Mouse (Mus musculus): ENCODE data around the gene Olfr279.
"Not testable (repeated sequence)": the region's sequence is repeated elsewhere in the genome, so short reads cannot be mapped to it uniquely, and the experiment has no call there.

Gene Olfr279

DNA sequence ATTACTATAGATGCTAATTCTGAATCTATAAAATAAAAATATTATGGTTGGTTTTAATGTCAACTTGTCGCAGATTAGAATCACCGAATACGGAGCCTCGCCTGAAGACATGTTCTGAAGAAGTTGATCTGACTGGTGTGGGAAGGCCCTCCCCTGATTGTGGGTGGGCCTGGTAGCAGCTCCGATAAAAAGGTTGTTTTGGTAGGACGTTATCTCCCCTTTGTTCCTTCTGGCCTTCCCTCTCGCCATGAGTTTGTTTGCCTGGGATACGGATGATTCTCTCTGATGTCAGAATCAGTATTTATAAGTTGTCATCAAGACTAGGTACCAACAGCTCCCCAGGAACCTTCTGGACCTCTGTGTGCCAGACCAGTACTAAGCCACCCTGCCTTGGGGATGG, 20.0 kb downstream of the Olfr279 start:
- no peak for DNase-seq

DNA sequence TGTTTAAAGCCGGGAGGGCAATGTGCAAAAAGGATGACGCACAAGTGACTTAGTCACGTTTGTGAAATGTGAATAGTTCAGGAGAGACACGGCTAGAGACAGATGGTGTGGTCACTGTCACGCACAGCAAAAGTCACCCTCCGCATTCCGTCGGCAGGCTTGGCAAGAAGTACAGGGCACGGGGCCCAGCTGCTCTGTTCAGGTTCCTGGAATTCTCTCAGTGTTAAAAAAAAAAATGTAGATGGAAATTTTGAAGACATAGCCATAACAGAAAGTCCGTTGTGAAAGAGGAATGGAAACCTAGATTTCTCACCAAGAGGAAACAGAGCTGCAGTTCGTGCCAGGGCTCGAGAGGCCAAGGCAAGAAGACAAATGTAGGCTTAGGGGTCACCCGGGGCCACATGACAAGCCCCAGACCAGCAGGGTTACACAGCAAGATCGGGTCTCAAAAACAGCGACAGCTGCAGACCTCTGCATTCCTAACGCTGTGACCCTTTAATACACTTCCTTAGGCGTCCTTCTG, 20.7 kb downstream of the Olfr279 start:
- no peak for DNase-seq

DNA sequence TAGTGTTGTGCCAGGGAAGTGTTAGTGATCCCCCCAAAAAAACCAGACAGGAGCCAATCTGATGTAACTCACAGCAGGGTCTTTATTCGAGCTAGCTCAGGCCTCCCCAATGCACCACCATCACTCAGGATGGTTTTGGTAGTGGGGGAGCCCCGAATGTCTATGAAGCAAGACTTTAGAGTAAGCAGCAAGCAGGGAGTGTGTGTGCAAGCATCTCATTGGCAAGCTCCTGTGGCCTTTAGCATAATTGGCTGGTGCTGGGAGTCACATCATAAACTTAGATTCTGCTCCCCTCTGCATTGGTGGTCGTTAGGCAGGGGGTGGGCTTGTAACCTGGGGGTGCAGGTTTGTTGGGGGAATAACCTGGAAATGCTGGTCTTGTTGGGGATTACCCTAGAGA, 21.5 kb downstream of the Olfr279 start:
- DNase-seq = not testable (repeated sequence)

DNA sequence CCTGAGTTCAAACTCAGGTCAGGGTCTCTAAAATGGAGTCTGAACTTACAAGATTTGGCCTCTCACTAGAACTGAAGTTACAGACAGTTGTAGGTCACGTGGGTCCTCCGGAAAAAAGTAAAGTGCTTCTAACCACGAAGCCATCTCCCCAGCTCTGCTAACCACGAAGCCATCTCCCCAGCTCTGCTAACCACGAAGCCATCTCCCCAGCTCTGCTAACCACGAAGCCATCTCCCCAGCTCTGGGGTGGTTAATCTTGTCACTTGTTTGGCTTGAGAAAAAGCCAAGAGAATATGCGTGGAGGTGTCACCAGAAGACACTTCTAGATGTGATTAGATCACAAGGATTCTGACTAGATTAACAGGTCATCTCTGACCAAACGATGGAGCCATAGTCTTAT, 21.9 kb downstream of the Olfr279 start:
- DNase-seq = peak; percentile 73

DNA sequence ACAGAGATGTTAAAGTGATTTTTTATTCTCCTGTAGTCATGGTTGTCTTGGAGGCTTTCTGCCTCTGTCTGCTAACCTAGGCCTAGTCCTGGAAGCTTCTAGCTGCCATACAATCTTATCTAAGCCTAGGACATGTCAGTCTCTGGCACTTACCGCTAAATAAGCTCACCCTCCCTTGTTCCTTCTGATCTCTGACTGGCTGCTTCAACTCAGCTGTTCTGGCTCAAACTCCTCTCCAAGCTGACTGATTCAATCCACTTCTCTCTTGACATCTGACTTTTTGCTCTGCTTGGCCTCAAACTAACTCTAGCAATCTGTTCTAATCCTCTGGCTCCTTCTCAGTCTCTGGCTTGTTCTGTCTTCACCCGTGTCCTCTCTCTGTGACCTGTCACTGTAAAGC, 22.6 kb downstream of the Olfr279 start:
- not testable (repeated sequence) for DNase-seq

DNA sequence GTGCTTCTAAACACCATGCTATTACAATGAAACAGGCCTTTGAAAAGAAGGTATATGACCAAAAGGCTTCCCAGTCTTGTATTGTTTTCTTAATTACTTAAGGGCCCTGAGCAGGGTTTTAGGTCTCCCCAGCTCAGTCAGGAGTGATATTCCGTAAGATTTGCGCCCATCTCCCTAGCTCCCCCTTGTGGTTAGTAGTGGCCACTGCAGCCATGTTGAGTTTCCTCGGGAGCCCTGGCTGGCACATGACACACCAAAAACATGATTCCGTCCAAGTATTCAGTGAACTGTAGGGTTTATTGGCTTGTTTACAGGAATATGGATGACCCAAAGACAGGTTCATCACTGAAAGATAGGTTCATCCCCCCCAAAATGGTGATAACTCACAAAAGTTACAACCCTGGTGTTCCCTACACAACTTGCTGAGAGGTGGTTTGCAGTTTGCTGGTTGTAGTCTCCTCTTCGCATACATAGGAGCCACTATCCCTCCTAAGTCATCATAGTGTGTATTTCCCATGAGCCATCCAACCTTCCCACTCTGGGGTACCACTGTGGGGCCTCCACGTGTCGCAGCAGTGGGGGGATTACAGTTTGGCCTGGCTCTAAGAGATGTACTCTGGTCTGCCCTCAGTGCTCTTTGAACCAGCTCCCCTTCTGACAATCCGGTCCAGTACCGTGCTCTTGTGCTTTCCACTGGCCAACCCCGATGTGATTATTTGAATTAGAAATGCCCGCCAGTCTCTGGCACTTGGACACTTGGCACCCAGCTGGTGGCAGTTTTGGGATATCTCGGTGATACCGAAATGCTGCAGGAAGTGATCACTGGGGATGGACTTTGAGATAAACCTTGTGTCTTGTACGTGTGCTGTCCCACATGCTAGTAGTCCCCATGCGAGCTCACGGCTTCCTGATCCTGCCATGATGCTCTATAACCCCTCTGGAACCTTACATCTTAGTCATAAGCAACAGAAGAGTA, 25.5 kb downstream of the Olfr279 start:
- DNase-seq = peak; percentile 71

DNA sequence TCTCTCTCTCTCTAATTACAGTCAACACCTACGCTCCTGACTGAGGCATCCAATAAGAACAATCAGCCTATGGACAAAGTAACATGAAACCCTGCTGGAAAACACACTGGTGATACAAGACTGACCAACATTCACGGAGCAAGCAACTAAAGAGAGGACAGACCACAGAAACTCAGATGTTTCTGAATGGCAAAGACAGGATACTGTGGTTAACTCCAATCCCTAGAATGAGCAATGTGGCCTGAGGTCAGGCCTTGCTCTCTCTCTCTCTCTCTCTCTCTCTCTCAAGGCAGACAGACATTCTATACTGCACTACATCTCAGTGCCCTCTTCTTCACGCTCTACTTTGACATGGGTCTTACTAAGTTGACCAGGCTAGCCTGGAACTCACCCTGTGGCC, 29.0 kb downstream of the Olfr279 start:
- no peak for DNase-seq

DNA sequence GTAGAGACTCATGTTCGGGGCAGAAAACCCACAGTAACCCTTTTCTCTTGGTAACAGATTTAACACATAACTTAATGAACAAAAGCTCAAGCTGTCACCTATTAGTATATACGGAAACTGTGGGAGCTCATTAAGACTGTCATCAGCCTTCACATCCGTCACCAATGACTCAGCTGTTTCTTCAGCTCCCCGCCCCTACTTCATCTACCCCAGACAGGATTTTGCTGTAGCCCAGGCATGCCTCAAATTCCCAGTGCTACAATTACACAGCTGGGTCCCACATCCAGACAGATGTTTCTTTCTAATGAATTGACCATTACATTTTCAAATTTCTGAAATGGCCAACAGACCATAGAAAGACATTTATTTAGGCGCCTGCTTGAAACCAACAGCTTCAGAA, 33.9 kb downstream of the Olfr279 start:
- no peak for DNase-seq

DNA sequence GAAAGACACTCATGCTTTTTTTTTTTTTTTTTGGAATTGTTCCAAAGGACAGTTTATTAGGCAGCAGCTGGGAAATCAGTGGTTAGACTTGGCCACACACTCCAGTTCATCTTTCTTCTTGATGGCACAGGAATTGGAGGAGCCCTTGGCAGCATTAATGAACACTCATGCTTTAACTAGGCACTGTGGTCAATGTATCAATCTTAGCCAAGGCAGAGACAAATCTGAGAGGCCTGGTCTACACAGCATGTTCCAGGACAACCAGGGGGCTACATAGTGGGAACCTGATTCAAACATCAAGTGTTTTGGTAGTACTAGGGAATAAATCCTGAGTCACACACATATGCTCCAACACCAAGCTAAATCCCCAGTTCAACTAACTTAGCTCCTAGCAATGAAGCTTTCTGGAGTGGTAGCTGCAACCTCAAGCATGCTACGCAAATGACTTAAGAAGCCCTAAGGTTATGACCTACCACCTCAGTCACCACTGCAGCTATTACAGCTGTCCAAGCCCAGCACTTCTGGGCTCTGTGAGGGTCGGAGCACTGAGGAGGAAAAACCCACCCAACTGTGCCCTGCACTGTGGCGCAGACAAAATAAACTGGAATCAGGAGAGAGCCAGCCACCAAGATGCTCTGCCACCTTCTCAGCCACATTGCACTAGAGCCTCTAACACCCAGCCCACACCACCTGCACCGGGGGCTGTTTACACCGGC, 35.0 kb downstream of the Olfr279 start:
- no peak for DNase-seq

DNA sequence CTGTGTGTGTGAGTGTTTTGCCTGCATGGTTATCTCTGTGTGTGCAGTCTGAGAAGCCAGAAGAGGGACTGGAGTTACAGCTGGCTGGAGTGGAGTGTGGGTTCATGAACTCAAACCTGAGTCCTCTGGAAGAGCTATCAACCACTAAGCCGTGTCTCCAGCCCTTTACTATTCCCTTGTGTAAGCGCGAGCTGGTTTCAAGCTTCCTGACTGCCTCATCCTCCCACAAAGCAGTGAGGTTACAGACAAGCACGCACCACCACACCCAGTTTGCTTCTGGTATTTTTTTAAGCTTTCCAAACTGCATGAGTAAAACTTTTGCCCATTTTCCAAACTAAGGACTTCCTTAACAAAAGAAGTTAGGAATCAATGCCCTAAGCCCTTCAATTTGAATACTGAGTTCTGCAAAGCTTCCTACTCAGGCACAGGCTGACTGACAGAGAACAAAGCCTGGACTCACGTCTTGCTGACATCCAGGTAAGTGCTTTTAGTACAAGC, 35.9 kb downstream of the Olfr279 start:
- DNase-seq = no peak

DNA sequence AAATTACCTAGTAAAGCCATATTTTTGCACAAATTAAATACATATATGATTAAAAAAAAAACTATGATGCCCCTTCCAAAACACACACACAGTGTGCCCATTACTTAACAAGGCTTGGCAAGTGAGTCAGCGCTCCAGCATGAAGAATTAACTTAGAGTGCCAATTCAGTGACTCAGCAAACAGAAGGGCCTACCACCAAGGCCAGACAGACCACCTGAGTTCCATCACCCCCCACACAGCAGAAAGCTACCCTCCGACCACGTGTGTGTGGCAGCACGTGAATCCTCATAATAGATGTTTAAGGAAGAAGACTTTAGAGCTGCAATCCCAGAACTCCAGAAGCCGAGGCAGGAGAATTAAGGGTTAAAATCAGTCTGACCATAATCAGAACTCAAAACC, 40.1 kb downstream of the Olfr279 start:
- no peak for DNase-seq

DNA sequence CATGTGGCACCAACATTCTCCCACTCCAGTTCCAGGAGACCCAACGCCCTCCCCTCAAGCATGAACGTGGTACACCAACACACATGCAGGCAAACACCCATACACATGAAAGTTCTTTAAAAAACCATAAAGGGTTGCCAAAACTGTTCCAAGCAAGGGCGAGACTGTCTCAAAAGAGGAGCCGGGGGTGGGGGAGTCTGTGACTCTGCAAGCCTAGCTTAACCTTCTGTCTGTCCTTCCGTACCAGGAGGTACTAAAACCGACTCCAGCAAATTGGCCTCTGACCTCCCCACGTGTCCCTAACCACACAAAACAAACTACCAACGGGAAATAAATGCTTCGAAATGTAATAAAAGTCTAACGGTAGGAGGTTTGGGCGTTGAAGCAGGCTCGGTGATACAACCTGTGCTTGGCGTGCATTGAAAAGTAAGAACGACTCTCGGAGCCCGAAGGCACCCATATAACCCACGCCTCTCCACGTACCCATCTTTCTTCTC, 40.9 kb downstream of the Olfr279 start:
- peak; percentile 26 for DNase-seq

DNA sequence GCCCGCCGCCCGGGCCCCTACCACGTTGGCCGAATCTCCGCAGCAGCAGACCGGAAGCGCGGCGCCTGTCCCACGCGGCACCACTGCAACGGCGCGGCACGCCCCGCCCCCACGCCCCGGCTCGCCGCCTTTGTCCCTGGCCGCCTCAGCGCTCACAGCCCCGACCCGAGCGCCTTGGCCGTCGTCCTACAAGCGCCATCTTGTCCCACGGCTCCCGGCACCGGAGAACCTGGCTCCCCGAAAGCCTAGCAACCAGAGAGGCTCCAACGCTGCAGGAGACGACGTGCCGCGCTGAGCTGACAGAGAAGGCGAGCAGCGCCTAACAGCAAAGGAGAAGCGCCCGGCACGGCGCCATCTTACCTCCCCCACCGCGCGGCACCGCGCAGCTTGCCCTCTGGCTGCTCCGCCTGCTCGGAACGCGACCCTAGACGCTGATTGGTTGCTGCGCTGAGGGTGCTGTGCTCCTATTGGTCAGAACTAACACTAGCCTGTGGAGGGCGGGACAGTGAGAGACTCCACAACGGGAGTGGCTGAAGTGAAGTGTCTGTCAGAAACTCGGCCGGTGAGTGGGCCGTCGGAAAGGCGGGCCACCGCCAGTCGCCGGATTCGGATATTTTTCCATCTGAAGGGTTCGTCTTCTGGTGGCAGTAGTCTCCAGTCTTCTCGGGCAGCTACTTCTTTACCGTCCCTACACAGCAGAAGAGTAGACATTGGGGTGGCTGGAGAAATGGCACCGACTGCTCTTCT, 41.9 kb downstream of the Olfr279 start, which contains the start of gene Kansl2:
TSS of gene Kansl2 (minus strand) at position 384 of the 747 bp plus-strand sequence.
- DNase-seq = peak; percentile 98

DNA sequence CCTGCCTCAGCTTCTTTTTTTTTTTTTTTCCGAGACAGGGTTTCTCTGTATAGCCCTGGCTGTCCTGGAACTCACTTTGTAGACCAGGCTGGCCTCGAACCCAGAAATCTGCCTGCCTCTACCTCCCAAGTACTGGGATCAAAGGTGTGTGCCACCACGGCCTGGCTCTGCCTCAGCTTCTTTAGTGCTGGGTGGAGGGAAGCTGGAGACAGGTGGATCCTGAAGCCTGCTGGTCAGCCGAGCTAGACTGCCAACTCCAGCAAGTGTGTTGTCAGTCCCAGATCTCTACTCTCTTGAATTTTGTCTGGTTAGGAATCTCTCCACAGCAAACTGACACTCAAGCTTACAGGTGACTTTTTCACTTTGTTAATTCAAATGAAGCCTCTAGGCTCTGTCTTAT, 43.7 kb downstream of the Olfr279 start:
- no peak for DNase-seq

DNA sequence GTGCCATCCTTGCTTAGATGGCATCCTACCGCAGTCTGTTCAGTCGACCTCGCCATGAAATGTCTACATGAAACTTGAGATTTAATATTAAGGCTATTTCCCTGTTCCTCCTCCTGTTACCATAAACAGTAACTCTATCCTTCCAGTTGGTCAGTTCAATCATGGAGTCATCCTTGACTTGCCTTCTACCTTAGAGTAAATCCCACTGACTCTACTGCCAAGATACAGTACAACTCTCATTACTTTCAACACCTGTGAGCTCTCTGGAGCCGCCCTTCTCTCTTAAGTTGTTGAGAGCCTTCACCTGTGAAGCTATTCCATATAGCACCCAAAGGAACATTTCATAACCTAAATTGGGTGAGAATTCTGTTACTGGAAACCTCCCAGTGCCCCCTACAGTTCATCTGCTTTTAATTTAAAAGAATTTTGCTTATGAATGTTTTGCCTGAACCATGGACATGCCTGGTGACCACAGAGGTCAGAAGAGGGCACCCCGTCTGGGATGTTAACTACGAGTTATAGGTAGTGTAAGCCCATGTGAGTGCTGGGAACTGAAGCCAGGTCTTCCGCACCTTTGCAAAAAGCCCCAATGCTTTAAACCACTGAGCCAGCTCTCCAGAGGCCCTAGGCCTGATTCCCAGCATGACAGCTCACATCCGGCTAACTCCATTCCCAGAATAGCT, 44.8 kb downstream of the Olfr279 start:
- DNase-seq = no peak

DNA sequence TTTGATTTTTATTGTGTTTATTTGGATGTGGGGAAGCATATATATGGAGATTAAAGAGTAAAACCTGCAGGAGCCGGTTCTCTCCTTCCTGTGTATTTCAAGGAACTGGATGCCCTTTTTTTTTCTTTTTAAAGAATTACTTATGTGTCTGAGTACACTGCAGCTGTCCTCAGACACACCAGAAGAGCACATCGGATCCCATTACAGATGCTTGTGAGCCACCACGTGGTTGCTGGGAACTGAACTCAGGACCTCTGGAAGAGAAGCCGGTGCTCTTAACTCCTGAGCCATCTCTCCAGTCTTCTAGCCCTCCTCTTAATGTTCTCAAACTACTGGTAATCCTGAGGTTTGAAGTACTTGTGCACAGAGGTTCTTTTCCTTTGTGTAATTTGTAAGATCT, 45.7 kb downstream of the Olfr279 start:
- no peak for DNase-seq

DNA sequence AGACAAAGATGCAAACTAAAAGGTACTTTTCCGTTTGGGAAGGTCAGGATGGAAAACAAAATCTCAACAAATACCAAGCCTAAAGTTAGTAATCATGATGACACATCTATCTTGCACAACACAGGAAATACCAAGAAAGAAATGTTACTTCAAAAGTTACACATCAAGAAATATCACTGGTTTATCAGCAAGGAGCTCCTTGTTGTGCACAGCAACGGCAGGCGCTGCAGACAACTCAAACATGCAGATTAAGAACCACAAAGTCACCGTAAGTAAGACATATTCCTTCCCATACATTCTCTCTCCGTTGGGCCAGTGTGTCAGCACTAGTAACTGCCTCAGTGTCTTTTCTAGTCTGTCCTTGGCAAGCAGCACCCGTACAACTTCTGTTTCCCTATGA, 48.9 kb downstream of the Olfr279 start:
- no peak for DNase-seq

DNA sequence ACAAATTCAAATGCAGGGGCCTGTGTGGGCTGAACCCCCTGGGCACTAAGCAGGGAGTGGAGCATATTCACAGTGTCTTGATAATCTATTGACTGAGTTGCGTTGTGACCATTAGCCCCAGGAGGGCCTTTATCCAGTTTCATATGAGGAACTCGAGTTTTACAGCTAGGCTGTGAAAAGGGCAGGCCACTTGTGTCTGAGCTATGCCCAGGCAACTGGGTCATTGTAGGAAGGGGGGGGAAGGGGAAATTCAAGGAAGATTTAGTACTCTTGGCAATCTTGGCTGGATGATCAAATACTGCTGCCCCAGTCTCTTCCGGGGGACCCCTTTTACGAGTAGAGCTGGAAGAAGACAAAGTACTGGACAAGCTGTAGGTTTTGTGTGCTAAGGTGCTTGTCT, 51.1 kb downstream of the Olfr279 start:
- no peak for DNase-seq

DNA sequence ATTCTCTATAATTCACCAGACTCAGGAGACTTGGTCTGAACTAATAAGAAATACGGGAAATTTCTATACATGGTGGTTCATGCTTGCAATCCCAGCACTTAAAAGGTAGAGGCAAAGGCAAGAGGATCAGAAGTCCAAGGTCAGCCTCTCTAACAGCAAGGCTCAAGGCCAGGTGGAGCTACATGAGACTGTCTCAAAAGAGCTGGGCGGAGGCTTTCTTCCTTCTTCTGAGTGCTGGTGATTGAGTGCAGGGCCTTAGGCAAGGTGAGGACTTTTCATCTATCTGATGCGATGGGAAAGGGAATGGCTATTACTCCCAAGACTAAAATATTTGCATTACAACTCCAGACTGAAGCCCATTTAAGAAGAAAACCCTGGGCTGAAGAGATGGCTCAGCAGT, 52.9 kb downstream of the Olfr279 start:
- DNase-seq = no peak

DNA sequence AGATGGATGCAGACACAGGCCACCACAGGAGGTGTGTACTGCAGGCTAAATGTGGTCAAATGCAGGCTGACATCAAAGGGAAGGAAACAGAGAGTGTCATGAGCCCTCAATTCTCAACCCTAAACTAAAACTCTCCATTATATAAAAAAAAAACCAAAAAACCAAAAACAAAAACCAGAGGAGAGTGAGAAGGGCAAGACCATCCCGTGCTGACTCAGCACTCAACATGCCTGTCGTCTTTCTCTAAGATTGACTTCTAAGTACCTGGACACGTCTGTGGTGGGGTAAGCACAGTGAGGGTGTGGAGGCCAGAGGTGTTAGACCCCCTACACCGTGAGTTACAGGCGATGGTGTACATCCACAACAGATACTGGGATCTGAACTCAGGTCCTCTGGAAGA, 54.6 kb downstream of the Olfr279 start:
- no peak for DNase-seq

All from thymus, postnatal 14 days (tissue).